Mouse (Mus musculus): ENCODE data around the gene Scgb1b19. TPM values are rescaled to one million over a fixed set of nuclear protein-coding genes. Genes with fewer than 3 reads are reported as not detected.

The Scgb1b19 gene
- not detected in 2 replicates for polyA plus RNA-seq (2021; fragmentation: Nextera tagmentation)
- long read RNA-seq, experiment 1 = 0 reads
- long read RNA-seq, experiment 2 = 0 reads

GRCm38 (mm10) chr7:33286991-33287390, at the start of gene Scgb1b19:
Scgb1b19 (plus strand) TSS chr7:33287291.

GRCm38 (mm10) chr7:33280238-33280637, 6.9 kb upstream of the Scgb1b19 start, which contains the start of gene Scgb2b19:
Scgb2b19 (minus strand) TSS chr7:33280338.

Other genes starting within 250 kb of the Scgb1b19 start
- not detected in 2 replicates for gene Scgb2b17, start 230.7 kb upstream of the Scgb1b19 start, polyA plus RNA-seq (2021; fragmentation: Nextera tagmentation)
- not detected in 2 replicates for gene Scgb1b17, start 223.8 kb upstream of the Scgb1b19 start, polyA plus RNA-seq (2021; fragmentation: Nextera tagmentation)
- gene Scgb2b18, start 113.4 kb upstream of the Scgb1b19 start, polyA plus RNA-seq (2021; fragmentation: Nextera tagmentation) = not detected in 2 replicates
- gene Scgb1b18, start 101.7 kb upstream of the Scgb1b19 start, polyA plus RNA-seq (2021; fragmentation: Nextera tagmentation) = not detected in 2 replicates
- gene Scgb2b19, start 7.0 kb upstream of the Scgb1b19 start, polyA plus RNA-seq (2021; fragmentation: Nextera tagmentation) = not detected in 2 replicates
- not detected in 2 replicates for gene Scgb2b20, start 79.0 kb downstream of the Scgb1b19 start, polyA plus RNA-seq (2021; fragmentation: Nextera tagmentation)
- not detected in 2 replicates for gene Scgb1b20, start 85.9 kb downstream of the Scgb1b19 start, polyA plus RNA-seq (2021; fragmentation: Nextera tagmentation)
- gene Scgb2b21, start 233.2 kb downstream of the Scgb1b19 start, polyA plus RNA-seq (2021; fragmentation: Nextera tagmentation) = not detected in 2 replicates

All from layer of hippocampus, adult 6 months (tissue).